Mouse (Mus musculus) Muller cell, postnatal 12 days (primary cell): ENCODE data around the gene Rcor2.

Source experiments
- DNase-seq: peaks from one replicate; pipeline ENCODE4 v3.0.0-alpha.2; 2015; ENCODE audit errors: inconsistent ontology term

Rcor2 gene

DNA sequence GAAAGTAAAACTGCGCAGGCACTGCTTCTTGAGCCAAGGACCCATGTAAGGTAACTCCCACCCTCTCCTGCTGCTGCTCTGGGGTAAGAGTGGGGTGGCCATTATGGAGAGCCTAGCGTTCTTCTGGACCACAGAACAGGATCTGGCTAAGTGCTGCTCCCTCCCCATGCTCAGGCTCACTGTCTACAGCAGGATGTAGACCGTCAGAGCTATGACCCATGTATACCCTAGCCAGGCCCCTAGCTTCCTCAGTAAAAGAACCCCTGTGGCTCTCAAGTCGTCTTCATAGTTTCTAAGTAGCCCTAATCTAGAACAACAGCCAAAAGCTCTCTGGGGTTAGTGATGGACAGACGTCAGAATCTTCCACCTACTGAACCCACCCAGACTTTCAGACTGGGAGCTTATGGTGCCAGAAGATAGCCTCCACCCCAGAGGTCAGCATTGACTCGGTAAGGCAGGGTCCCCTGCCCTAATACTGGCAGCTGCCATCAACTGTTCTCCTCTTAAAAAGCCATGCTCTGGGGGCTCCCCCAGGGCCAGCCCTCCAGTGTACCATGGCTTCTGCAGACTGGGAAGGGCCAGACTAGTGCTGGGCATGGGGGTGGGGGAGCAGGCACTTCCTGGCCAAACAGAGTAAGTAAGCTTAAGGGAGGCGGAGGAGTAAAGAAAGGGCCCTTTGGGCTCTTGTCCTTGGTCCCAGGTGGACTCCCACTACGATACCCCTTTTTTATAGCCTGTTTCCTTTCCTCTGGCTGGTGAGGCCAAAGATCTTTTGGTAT is 27.2 kb downstream of the Rcor2 start:
- DNase-seq = no peak

DNA sequence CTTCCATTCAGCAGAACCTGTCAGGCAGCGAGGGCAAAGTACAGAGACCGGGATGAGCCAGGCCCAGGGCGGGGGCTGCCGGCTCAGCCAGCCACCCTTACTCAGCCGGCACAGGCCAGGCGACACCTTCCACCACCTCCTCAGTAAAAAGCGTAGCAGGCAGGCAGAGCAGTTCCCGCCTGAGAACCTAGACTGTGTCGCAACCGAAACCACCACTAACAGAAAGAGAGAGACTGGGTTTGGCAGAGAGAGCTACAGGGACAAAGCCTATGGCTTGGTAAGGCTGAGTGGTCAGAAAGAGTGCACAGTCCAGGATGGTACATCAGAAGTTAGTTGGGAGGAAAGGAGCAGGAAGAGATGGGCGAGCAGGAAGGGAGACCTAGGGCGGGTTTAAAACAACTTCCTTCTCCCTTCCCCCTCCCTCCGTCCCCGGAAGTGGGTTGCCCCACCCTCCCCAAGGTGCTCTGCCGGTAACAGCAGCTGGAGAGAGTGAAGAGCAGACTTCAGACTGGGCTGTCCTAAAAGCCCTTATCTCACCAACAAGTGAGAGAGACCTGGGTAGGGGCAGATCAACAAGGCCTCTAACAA is 28.0 kb downstream of the Rcor2 start:
- DNase-seq = no peak

DNA sequence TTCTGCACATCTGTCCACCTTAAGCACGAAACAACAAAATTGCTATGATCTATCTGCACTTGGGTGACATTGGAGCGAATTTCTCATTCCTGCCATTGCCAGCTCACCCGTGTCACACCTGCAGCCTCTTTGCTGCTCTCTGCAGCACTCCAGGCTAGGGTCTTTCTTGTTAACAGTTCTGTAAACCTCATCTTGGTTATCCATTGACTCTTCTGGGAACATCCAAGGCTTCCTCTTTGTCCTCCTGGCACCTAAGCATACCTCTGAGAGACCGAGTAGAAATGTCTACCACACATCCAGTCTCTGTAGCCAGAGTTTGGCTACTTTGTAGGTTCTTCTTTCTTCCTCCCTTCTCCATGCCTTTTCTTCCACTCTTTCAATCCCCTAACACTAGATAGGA is 28.8 kb downstream of the Rcor2 start:
- DNase-seq = no peak

DNA sequence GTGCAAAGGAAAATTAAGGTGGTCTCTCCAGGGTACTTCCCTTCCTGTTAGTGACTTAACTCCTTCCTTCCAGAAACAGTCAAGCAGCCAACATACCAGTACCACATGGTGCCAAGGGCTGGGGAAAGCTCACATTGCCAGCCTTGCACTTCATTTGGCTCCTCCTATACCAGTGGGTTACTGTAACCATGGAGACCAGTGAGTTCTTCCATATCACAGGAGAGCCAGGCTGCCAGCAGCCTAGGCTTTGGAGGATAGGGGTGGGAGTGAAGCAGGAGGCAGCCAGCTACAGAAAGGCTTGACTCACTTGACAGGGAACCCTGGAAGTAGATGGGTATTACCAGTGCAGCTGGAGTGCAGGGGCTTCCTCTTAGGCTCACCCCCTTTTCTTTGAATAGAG is 31.9 kb downstream of the Rcor2 start:
- no peak for DNase-seq

DNA sequence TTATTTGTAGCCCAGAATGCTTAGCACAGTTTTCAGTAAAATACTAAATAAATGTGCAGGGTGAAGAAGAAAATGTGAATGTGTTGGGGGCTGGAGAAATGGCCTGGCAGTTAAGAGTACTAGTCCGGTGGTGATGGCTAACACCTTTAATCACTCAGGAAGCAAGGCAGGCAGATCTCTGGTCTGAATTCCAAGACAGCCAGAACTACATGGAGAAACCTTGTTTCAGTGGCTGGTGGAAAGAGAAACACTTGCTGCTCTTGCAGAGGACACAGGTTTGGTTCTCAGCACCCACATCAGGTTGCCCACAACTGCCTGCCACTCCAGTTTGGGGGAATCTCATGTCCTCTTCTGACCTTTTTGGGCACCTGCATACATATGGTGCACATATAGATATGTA is 33.0 kb downstream of the Rcor2 start:
- no peak for DNase-seq

DNA sequence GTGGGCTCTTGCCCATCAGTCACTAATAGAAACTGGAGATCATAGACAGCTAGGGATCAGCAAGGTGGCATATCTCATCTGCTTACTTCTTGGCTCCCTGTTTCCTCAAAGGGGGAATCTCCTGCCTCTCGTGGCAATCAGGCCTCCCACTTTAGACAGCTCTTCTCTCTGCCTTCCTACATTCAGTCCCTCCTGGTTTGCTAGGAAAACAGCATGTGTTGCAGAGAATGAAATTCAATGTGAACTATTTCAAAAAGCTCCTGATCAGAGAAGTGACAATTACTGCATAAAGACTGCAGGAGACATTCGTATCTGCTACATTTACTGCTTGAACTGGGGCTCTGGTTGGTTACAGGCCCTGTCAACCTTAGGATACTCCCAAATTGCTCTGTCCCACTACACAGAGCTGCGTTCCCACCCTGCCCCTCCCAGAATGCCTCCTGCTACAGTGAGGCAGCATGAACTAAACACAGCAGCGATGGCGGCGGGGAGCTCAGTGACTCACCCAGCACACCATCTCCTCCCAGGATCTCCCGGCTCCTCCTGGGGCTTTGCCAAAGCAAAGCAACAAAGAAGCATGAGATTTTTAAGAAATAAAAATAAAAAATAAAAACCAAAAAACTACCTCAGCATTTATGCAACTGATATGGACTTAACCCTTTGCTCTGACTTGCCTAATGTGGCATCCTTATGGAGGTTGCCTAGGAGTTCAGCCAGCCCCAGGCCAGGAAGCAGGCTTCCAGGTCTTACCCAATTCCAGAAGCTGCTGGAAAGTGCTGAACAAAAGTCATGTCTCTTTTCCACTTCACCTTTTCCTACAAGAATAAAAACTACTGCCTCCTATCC is 34.7 kb downstream of the Rcor2 start:
- peak; percentile 66 for DNase-seq

GRCm38 (mm10) chr19:7302493-7302797 is 35.3 kb downstream of the Rcor2 start:
- no peak for DNase-seq

- DNase-seq = no peak
Measured at GRCm38 (mm10) chr19:7303796-7304195, 36.7 kb downstream of the Rcor2 start.

GRCm38 (mm10) chr19:7304801-7305200 is 37.7 kb downstream of the Rcor2 start:
- no peak for DNase-seq

DNA sequence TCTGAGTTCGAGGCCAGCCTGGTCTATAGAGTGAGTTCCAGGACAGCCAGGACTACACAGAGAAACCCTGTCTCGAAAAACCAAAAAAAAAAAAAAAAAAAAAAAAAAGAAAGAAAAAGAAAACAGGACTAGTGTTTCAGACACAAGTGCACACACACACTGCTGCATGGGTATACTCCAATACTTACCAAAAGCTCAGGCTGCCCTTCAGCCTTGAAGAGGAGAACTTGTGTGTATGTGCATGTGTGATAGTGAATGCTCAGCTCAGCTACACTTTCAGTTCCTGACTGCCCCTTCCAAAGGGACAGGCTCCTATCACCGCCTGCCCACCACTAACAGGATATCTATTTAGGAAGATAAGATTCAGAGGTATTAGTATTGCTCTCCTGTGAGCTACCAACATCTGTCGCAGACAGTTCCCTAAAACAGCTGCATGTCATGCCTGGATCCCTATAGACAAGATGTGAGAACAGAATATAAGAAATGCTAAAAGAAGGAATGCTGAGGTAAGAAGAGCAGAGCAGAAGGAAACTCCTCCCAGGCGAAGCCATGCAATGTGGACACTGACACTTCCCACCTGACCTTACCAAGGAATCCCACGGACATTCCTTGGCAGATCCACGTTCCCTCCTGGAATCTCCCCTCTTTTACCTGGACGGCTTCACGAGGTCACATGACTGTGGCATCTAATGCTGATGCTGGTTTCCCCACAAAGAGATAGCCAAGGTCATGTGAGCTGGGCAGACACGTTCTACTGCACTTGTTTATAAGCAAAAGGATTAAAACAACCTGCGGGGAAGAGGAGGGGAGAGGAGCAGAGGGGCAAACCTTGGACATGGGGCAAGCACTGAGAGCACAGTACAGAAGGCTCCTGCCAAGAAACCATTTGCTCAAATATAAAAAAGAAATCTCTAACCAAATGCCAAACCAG is 38.5 kb downstream of the Rcor2 start:
- DNase-seq = no peak

GRCm38 (mm10) chr19:7306968-7307367 is 39.8 kb downstream of the Rcor2 start:
- DNase-seq = peak; percentile 77

GRCm38 (mm10) chr19:7307995-7308770 is 41.1 kb downstream of the Rcor2 start:
- no peak for DNase-seq

GRCm38 (mm10) chr19:7309738-7310330 is 42.7 kb downstream of the Rcor2 start:
- no peak for DNase-seq

- peak; percentile 63 for DNase-seq
Measured at GRCm38 (mm10) chr19:7310704-7311103, 43.6 kb downstream of the Rcor2 start.

- no peak for DNase-seq
Measured at GRCm38 (mm10) chr19:7311306-7311705, 44.2 kb downstream of the Rcor2 start.

DNA sequence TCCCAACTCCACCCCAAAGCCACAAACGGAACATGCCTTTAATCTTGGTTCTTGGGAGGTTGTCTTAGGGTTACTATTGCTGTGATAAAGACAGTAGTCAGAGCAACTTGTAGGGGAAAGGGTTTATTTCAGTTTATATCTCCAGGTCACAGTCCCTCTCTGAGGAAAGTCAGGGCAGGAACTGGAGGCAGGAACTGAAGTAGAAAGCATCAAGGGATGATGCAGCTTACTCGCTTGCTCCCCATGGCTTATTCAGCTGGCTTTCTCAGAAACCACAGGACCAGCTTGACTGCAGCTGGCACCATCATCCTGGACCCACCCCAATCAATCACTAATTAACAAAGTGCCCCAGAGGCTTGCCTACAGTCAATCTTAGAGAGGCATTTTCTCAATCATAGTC is 46.5 kb downstream of the Rcor2 start:
- no peak for DNase-seq

DNA sequence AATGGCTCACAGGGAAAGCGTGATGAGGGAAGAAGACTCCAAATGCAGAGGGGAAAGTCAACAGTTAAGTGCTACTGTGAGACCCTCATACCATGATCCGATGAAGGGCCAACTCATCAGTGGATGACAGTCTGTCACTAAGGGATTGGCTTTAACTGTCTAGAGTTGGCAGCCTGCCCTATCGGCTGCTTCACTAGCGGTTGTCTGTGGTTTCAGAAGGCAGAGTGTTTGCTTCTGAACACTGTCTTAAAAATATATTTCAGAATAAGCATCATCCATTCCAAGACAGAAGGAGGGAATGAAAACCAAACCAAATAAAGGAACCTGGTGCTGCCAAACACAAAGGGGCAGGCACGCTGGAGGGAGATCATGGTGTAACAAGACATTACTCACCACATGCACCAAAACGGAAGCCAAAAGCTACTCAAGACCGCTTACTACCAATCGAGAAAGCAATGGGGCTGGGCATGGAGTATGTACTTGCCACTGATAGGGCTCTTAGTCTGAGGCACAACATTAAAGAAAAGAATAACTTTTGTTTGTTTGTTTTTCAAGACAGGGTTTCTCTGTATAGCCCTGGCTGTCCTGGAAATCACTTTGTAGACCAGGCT is 48.0 kb downstream of the Rcor2 start:
- no peak for DNase-seq

DNA sequence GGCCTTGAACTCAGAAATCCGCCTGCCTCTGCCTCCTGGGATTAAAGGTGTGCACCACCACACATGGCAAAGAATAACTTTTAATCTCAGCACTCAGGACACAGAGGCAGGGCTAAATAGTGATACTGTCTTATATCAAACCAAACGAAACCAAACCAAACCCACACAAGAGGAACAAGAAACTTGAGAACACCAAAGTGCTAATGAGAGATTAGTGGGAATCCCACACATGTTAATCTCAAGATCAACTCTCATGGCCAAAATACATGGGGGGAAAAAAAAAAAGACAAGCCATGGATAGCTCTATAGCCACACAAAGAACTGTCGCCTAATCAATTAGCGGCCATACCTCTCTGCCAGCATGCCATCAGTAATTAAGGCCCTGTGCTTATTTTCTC is 48.5 kb downstream of the Rcor2 start:
- DNase-seq = no peak

DNA sequence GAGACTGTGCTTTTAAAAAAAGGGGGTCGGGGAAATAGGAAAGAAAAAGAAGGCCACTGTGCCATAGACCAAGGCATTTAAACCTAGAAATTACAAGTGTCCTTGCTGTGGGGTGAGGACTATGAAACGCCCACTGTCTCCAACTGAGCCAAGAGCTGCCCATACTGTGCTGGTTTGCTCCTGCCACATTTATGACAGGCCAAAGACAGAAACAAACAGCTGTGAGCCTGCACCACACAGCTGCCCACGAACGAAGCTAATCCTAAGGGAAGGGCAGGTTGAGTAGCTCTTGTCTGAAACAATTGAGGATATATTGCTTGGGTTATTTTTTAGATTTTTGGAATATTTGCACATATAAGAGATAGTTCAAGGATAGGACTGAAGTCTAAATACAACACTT is 49.7 kb downstream of the Rcor2 start:
- no peak for DNase-seq

GRCm38 (mm10) chr19:7317716-7318115 is 50.6 kb downstream of the Rcor2 start:
- DNase-seq = no peak
